Mouse (Mus musculus) MEL (cell line): Measurements from ENCODE around the gene Bfsp2.

Experiments used
- CHD2 ChIP-seq: IDR thresholded peaks from 2 replicates; pipeline ENCODE4 v1.6.1; 2011; ENCODE audit warnings: low read length, improper control_type of control experiment
- CTCF ChIP-seq, 3 experiments: IDR thresholded peaks in 2 of 3; conservative IDR thresholded peaks in 1 of 3; 2 replicates each; pipeline ENCODE4 v1.5.1; 2011 to 2012; ENCODE audit warnings: low read length in 3 of 3, low read depth in 2 of 3, mild to moderate bottlenecking in 2 of 3, improper control_type of control experiment in 1 of 3, inconsistent platforms in 1 of 3, mixed read lengths in 1 of 3, moderate library complexity in 1 of 3; ENCODE audit not compliant: control insufficient read depth in 1 of 3, insufficient read depth in 1 of 3, poor library complexity in 1 of 3, severe bottlenecking in 1 of 3
- E2F4 ChIP-seq: IDR thresholded peaks from 2 replicates; pipeline ENCODE4 v1.6.1; 2011; ENCODE audit warnings: low read depth, low read length, improper control_type of control experiment, borderline replicate concordance
- MYC ChIP-seq: IDR thresholded peaks from 2 replicates; pipeline ENCODE4 v1.6.1; 2011; ENCODE audit warnings: low read depth, mild to moderate bottlenecking, low read length, improper control_type of control experiment, moderate library complexity
- NRF1 ChIP-seq: IDR thresholded peaks from 2 replicates; pipeline ENCODE4 v1.6.1; 2014; ENCODE audit warnings: low read depth, mild to moderate bottlenecking, inconsistent platforms, low read length, improper control_type of control experiment, moderate library complexity; ENCODE audit not compliant: poor library complexity, insufficient read depth, severe bottlenecking
- POLR2A ChIP-seq, 2 experiments: IDR thresholded peaks; 2 replicates each; pipeline ENCODE4 v1.6.1; 2011 to 2012; ENCODE audit warnings: low read length in 2 of 2, mild to moderate bottlenecking in 2 of 2, control low read depth in 1 of 2, improper control_type of control experiment in 1 of 2, low read depth in 1 of 2, moderate library complexity in 1 of 2; ENCODE audit not compliant: control insufficient read depth in 1 of 2, insufficient read depth in 1 of 2, poor library complexity in 1 of 2
- RCOR1 ChIP-seq: IDR thresholded peaks from 2 replicates; pipeline ENCODE4 v1.6.1; 2012; ENCODE audit warnings: low read depth, mild to moderate bottlenecking, inconsistent platforms, low read length, improper control_type of control experiment
- TBP ChIP-seq: IDR thresholded peaks from 2 replicates; pipeline ENCODE4 v1.8.0; 2011; ENCODE audit warnings: low read depth, low read length, improper control_type of control experiment
- TCF12 ChIP-seq: IDR thresholded peaks from 2 replicates; pipeline ENCODE4 v1.6.1; 2014; ENCODE audit warnings: low read depth, mild to moderate bottlenecking, inconsistent platforms, low read length, improper control_type of control experiment, moderate library complexity

DNA sequence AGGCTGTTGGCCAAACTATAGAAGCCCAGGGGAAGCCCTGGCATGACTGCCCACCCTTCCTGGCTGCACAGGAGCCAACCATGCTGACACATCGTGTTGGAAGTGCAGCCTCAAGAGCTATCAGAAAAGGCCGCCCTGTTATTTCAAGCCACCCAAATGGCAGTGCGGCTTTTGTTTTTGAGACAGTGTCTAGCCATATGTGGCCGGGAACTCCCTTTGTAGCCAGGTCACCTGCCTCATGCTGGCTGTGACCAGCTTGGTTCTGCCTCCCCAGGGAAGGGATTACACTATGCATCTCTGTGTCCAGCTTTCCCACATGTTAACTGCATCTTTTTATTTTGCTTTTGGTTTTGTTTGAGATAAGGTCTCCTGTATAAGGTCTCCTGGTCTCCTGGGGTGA lies 99.7 kb downstream of the Bfsp2 start:
- TF ChIP-seq POLR2A (IDR thresholded peaks at IDR 0.05; ENCODE audit: control insufficient read depth in 1 of 2, insufficient read depth in 1 of 2, low read depth in 1 of 2, low read length in 2 of 2, poor library complexity in 1 of 2) (no peak), CHD2 (no peak), CTCF (IDR thresholded peaks at IDR 0.05 in 2 of 3, conservative IDR thresholded peaks at IDR 0.05 in 1 of 3; ENCODE audit: control insufficient read depth in 1 of 3, insufficient read depth in 1 of 3, low read depth in 2 of 3, low read length in 3 of 3, poor library complexity in 1 of 3, severe bottlenecking in 1 of 3) (no peak), MYC (no peak), E2F4 (no peak), NRF1 (no peak), TBP (no peak), RCOR1 (no peak), TCF12 (no peak)
